Mouse (Mus musculus) cortical plate, adult 2 months (tissue): ENCODE data around the gene Tbce. TPM values are rescaled to one million over a fixed set of nuclear protein-coding genes. Genes with fewer than 3 reads are reported as not detected.

ENCODE experiments used
- H3K27ac ChIP-seq: fragments of 200-500 bp; 2 replicates; pipeline ENCODE4 v1.5.1; 2012; ENCODE audit warnings: low read length, control low read depth, inconsistent platforms; ENCODE audit not compliant: insufficient read depth
- H3K4me1 ChIP-seq: fragments of 200-500 bp; 2 replicates; pipeline ENCODE4 v1.6.1; 2011; ENCODE audit warnings: low read length; ENCODE audit not compliant: control insufficient read depth, insufficient read depth
- H3K4me3 ChIP-seq: fragments of 200-500 bp; 2 replicates; pipeline ENCODE4 v1.5.1; 2011; ENCODE audit warnings: mild to moderate bottlenecking, low read length, control low read depth; ENCODE audit not compliant: insufficient read depth
- CTCF ChIP-seq: fragments of 200-500 bp; IDR thresholded peaks from 2 replicates; pipeline ENCODE4 v1.5.1; 2011; ENCODE audit warnings: mild to moderate bottlenecking, control low read depth, low read length; ENCODE audit not compliant: insufficient read depth; ENCODE audit errors: extremely low read depth
- POLR2A ChIP-seq: fragments of 200-500 bp; IDR thresholded peaks from 2 replicates; pipeline ENCODE4 v1.6.1; 2011; ENCODE audit warnings: mild to moderate bottlenecking, low read length, control low read depth; ENCODE audit not compliant: insufficient read depth; ENCODE audit errors: extremely low read depth
- polyA plus RNA-seq: library from polyadenylated mRNA; depleted of rRNA; stranded (reverse); fragments of >200 nt; gene quantifications from 2 replicates; pipeline ENCODE4 v1.2.3, GENCODE M21; 2012

The Tbce gene
- polyA plus RNA-seq, 1 experiment = 178 TPM

- H3K4me3 ChIP-seq = no peak overlapping the region
- no peak for TF ChIP-seq POLR2A
- no peak for TF ChIP-seq CTCF
- H3K4me1 ChIP-seq = peaks cover 2% of the 10 kb centered on the region
- no peak overlapping the region for H3K27ac ChIP-seq
Observed at GRCm38 (mm10) chr13:14014540-14014939, 24.9 kb downstream of the Tbce start.

GRCm38 (mm10) chr13:14014001-14014400 lies 25.4 kb downstream of the Tbce start:
- Histone ChIP-seq H3K4me1 (peaks cover 2% of the 10 kb centered on the region), H3K27ac (no peak overlapping the region), H3K4me3 (no peak overlapping the region)
- TF ChIP-seq POLR2A (no peak), CTCF (no peak)

GRCm38 (mm10) chr13:14011454-14011995 lies 27.9 kb downstream of the Tbce start:
- TF ChIP-seq POLR2A (no peak), CTCF (no peak)
- no peak overlapping the region for H3K4me3 ChIP-seq
- no peak overlapping the region for H3K27ac ChIP-seq
- peaks cover 2% of the 10 kb centered on the region for H3K4me1 ChIP-seq

GRCm38 (mm10) chr13:14006056-14006455 lies 33.4 kb downstream of the Tbce start:
- Histone ChIP-seq H3K27ac (no peak overlapping the region), H3K4me3 (no peak overlapping the region), H3K4me1 (no peaks in the 10 kb centered on the region)
- TF ChIP-seq CTCF (no peak), POLR2A (no peak)

- no peak overlapping the region for H3K4me3 ChIP-seq
- TF ChIP-seq POLR2A (no peak), CTCF (no peak)
- H3K27ac ChIP-seq = no peak overlapping the region
- no peaks in the 10 kb centered on the region for H3K4me1 ChIP-seq
Observed at GRCm38 (mm10) chr13:14004999-14005398, 34.4 kb downstream of the Tbce start.

GRCm38 (mm10) chr13:14004086-14004485 lies 35.4 kb downstream of the Tbce start:
- no peak overlapping the region for H3K27ac ChIP-seq
- TF ChIP-seq POLR2A (no peak), CTCF (no peak; the same call in 1 of the 2 replicates)
- no peak overlapping the region for H3K4me3 ChIP-seq
- H3K4me1 ChIP-seq = no peaks in the 10 kb centered on the region

- no peak for TF ChIP-seq CTCF
- TF ChIP-seq POLR2A = no peak
- H3K4me3 ChIP-seq = no peak overlapping the region
- no peak overlapping the region for H3K27ac ChIP-seq
- H3K4me1 ChIP-seq = no peaks in the 10 kb centered on the region
Observed at GRCm38 (mm10) chr13:14002706-14003105, 36.7 kb downstream of the Tbce start.

GRCm38 (mm10) chr13:13997476-13997875 lies 42.0 kb downstream of the Tbce start:
- TF ChIP-seq CTCF (no peak), POLR2A (no peak)
- H3K4me1 ChIP-seq = peaks cover 4% of the 10 kb centered on the region; the same call in 1 of the 2 replicates
- no peak overlapping the region for H3K27ac ChIP-seq
- no peak overlapping the region for H3K4me3 ChIP-seq

GRCm38 (mm10) chr13:13995046-13995445 lies 44.4 kb downstream of the Tbce start:
- H3K27ac ChIP-seq = no peak overlapping the region
- peaks cover 4% of the 10 kb centered on the region; the same call in 1 of the 2 replicates for H3K4me1 ChIP-seq
- TF ChIP-seq POLR2A = no peak
- no peak for TF ChIP-seq CTCF
- no peak overlapping the region for H3K4me3 ChIP-seq

GRCm38 (mm10) chr13:13993041-13993440 lies 46.4 kb downstream of the Tbce start:
- Histone ChIP-seq H3K4me1 (peaks cover 4% of the 10 kb centered on the region; the same call in 1 of the 2 replicates), H3K27ac (no peak overlapping the region; the same call in 1 of the 2 replicates), H3K4me3 (no peak overlapping the region)
- TF ChIP-seq POLR2A (no peak), CTCF (no peak)
